Mouse (Mus musculus) heart, postnatal 36 days (tissue): ENCODE data around the gene Polr2j. TPM values are rescaled to one million over a fixed set of nuclear protein-coding genes. Genes with fewer than 3 reads are reported as not detected.
A peak's percentile ranks its signal among the peaks of the same experiment; 100 is the strongest.
"Not testable (repeated sequence)": the region's sequence is repeated elsewhere in the genome, so short reads cannot be mapped to it uniquely, and the experiment has no call there.

ENCODE experiments used
- DNase-seq, 2 experiments: peaks; one replicate each; pipeline ENCODE4 v3.0.0; 2021 to 2022
- intact Hi-C: fragments of 180-260 bp; cut with DNase I; formaldehyde crosslinking; loops from one replicate; pipeline ENCODE4 v1.15.1; 2025
- total RNA-seq, 2 experiments: library from RNA; stranded (reverse); gene quantifications; 2 replicates each; pipeline ENCODE4 v1.2.3; 2021

Gene Polr2j
- total RNA-seq, 2 experiments from 2014 or later, result 74.0 to 76.8 TPM

DNA sequence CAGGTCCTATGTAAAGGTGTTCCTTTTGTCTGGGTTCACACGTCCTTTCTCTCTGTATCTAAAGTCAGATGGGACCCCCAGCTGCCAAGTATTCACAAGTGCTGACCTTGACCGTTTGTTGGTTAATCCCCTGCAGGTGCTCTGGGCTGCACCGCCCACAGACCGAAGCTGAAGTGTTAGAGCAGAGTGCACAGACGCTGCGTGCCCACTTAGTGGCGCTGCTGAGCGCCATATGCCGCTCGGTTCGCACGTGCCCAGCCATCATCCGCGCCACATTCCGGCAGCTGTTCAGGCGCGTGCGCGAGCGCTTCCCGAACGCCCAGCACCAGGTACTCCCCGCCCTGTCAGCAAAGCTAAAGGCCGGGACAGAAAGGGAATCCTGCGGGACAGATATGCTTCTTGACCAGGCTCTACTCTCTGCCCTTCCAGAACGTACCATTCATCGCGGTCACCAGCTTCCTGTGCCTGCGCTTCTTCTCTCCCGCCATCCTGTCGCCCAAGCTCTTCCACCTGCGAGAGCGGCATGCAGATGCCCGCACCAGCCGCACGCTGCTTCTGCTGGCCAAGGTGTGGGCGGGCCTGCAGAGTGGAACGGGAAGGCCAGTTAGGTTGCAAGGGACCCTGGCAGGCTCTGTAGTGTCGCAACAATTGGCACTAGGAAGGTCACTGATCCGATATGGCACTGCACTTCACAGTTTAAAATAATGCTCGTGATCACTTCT, 14.2 kb upstream of the Polr2j start:
- intact Hi-C loops, result loop anchor here (2.0 kb wide), 1 partner anchor 87 kb away; no protein-coding TSS in a partner anchor
- peak; percentile 48 to 63 for DNase-seq

DNA sequence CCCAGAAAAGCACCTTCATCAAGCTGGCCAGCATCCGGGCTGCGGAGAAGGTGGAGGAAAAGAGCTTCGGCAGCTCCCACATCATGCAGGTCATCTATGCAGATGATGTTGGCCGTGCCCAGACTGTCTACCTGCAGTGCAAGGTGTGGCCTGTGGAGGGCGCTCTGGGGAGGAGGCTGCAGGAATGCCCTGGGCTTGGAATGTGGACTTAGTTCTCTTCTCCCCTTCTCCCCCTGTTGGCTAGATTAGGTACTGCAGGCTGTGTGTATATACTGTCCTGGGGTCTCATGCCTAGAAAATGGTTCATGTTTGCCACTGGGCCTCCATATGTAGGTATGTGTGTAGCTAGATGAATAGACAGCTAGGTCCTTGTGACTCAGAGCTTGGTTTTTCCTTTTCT, 11.9 kb upstream of the Polr2j start:
- DNase-seq, result no peak
- intact Hi-C loops, result no loop called here

DNA sequence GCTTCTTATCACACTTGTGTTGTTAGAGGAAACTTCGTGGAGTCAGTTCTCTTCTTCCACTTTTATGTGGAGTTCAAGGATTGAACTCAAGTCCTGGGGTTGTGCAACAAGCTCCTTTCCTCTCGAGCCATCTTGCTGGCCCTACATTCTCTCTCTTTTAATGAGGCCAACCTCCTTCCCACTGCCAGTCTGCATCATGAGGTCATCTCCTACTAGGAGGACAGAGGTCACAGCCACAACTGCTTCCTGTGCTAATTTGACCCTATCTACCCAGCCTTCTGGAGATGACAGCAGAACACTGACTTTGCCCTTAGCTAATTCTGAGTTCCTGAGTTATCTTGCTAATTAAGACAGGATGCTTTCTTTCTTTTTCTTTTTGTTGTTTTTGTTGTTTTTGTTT, 7.9 kb upstream of the Polr2j start:
- intact Hi-C loops, result no loop called here

GRCm38 (mm10) chr5:136109042-136109441, 7.4 kb upstream of the Polr2j start:
- intact Hi-C loops, result no loop called here
- DNase-seq, result no peak

More for the DNA sequence above, 7.9 kb upstream of the Polr2j start:
- DNase-seq, result no peak

DNA sequence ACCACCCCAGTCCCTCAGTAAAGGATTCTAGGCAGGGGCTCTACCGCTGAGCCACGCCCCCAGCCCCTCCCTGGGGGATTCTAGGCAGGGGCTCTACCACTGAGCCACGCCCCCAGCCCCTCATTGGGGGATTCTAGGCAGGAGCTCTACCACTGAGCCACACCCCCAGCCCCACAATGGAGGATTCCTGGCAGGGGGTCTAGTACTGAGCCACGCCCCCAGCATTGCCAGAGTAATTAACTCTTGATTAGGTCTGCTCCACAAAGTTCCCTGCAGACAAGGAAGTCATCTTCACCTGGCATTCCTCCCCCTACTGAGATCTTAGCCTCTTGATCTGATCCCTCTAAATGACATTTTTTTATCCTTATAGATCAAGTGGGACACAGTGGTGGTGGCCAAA, 2.9 kb upstream of the Polr2j start:
- intact Hi-C loops, result not testable (repeated sequence)

GRCm38 (mm10) chr5:136116784-136117112, 317 bp downstream of the Polr2j start:
- no peak for DNase-seq
- intact Hi-C loops, result loop anchor here (1.0 kb wide), 1 partner anchor 19 kb away; no protein-coding TSS in a partner anchor

More for the DNA sequence above, 2.9 kb upstream of the Polr2j start:
- not testable (repeated sequence) for DNase-seq

- DNase-seq, result no peak
- intact Hi-C loops, result no loop called here
Measured at GRCm38 (mm10) chr5:136122165-136122564, 5.7 kb downstream of the Polr2j start.

DNA sequence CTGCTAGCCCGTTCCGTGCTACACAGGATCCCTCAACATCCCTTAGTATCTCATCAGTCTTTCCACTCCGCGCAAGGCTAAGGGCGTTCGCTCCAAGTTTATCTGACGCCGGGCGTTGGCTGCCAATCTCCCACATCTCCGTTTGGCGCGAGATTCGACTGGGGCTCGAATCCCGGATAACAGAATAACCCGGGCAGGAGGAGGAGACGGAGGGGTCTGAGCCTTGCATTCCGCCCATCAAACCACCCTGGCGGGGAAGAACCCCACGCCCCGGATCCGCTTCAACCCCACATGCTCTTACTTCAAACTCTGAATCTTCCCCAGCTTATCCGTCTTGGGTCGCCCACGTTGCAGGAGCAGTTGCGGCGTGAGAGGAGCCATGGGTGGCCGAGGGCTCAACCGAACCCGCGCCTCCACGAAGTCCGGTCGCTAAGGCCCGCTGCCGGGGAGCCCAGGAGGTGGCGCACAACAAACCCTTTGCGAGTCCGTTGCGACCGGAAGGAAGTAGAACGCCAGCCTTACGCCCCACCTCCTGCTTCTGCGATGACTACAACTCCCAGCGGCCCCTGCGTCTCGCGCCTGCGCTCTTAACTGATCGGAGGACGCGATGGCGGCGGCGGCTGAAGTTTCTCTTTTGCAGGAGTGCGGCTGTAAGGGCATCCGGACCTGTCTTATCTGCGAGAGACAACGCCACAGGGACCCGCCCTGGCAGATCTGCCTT, 19.3 kb downstream of the Polr2j start, which contains the start of the genes Lrwd1 and Alkbh4:
Gene Lrwd1, minus strand, starts transcription at position 504 of the 721 bp plus-strand sequence.
Gene Alkbh4, plus strand, starts transcription at position 576 of the 721 bp plus-strand sequence.
- peak; percentile 94 to 95 for DNase-seq
- intact Hi-C loops, result loop anchor here (1.0 kb wide), 2 partner anchors 18 to 51 kb away; no protein-coding TSS in a partner anchor

GRCm38 (mm10) chr5:136136292-136136990, 20.0 kb downstream of the Polr2j start:
- intact Hi-C loops, result no loop called here
- DNase-seq, result no peak

- peak; percentile 43 to 51 for DNase-seq
- intact Hi-C loops, result no loop called here
Measured at GRCm38 (mm10) chr5:136137658-136138274, 21.3 kb downstream of the Polr2j start.

- intact Hi-C loops, result no loop called here
- no peak for DNase-seq
Measured at GRCm38 (mm10) chr5:136139393-136139792, 23.0 kb downstream of the Polr2j start.

DNA sequence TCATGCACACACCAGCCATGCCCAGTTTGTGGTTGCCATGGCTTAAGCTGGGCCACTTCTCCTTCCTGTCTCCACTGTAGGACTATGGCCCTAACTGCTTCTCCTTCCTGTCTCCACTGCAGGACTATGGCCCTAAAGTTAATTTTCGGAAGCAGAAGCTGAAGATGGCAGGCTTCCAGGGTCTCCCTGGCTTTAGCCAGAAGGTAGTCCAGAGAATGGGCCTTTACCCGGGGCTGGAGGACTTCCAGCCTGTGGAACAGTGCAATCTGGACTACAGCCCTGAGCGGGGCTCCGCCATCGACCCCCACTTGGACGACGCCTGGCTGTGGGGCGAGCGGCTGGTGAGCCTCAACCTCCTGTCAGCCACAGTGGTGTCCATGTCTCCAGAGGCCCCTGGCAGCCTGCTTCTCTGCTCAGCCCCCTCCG, 23.6 kb downstream of the Polr2j start:
- intact Hi-C loops, result no loop called here
- DNase-seq, result no peak

DNA sequence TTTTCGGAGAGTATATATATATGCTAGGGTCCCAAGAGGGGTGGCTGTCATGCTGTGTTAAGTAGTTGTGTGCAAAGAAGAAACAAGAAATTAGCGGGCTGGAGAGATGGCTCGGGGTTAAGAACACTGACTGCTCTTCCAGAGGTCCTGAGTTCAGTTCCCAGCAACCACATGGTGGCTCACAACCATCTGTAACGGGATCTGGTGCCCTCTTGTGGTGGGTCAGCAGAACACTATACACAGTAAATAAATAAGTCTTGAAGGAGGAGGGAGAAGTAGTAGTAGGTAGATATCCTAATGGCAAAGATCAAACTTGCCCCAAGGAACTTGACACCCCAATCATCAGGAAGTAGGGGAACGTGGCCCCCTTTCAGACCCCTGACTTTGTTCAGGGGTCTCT, 26.3 kb downstream of the Polr2j start:
- DNase-seq, result no peak
- intact Hi-C loops, result no loop called here

DNA sequence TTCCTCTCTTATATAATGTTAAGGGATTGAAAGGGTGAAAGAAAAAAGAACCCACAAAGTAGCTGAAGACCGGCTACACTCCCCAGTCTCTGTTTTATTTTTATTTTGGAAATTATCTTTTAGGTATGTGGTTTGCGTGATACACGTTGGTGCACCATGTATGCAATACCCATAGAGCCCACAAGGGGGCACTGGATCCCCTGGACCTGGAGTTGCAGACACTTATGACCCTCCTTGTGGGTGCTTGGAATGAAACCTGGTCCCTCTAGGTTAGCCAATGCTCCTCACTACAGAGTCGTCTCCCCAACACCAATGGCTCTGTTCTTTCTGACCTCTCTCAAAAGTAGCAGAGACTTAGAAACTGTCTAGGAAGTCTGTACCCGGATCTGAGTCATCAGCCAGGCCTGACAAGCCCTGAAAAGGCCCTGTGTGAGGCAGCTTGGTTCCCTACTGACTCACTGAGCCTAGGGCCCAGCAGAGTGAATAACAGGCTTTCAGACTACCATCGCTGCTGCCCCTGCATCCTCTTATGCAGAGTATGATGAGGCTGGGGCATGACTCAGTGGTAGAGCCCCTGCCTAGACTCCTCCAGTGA, 26.8 kb downstream of the Polr2j start:
- intact Hi-C loops, result no loop called here
- no peak for DNase-seq

- no peak for DNase-seq
- intact Hi-C loops, result no loop called here
Measured at GRCm38 (mm10) chr5:136144606-136145430, 28.4 kb downstream of the Polr2j start.

- no peak for DNase-seq
- intact Hi-C loops, result no loop called here
Measured at GRCm38 (mm10) chr5:136146936-136147335, 30.5 kb downstream of the Polr2j start.

- no peak for DNase-seq
- intact Hi-C loops, result no loop called here
Measured at GRCm38 (mm10) chr5:136147704-136148103, 31.3 kb downstream of the Polr2j start.

GRCm38 (mm10) chr5:136149134-136149576, 32.7 kb downstream of the Polr2j start:
- DNase-seq, intact Hi-C loops: not testable (repeated sequence)

- peak; percentile 28 to 46 for DNase-seq
- intact Hi-C loops, result no loop called here
Measured at GRCm38 (mm10) chr5:136152365-136152764, 35.9 kb downstream of the Polr2j start.
